Mouse (Mus musculus) E14TG2a.4 (cell line): ENCODE measurements around the gene Olfr74.

Source experiments
- CTCF ChIP-seq: conservative IDR thresholded peaks from 2 replicates; pipeline ENCODE4 v1.5.1; 2014; ENCODE audit warnings: low read length
- NANOG ChIP-seq: IDR thresholded peaks from 2 replicates; pipeline ENCODE4 v1.6.1; 2014; ENCODE audit warnings: borderline replicate concordance, low read length, mixed read lengths
- POU5F1 ChIP-seq: IDR thresholded peaks from 2 replicates; pipeline ENCODE4 v1.6.1; 2014; ENCODE audit warnings: low read length, borderline replicate concordance

- no peak for TF ChIP-seq CTCF
- TF ChIP-seq NANOG = no peak
- TF ChIP-seq POU5F1 = no peak
Measured at GRCm38 (mm10) chr2:87953000-87953399, 21.5 kb downstream of the Olfr74 start, which contains the start of gene Olfr1156.
